Mouse (Mus musculus): ENCODE results near the gene Slc36a3. TPM values are rescaled to one million over a fixed set of nuclear protein-coding genes. Genes with fewer than 3 reads are reported as not detected.

The Slc36a3 gene
- polyA plus RNA-seq, 2 experiments: not detected

DNA sequence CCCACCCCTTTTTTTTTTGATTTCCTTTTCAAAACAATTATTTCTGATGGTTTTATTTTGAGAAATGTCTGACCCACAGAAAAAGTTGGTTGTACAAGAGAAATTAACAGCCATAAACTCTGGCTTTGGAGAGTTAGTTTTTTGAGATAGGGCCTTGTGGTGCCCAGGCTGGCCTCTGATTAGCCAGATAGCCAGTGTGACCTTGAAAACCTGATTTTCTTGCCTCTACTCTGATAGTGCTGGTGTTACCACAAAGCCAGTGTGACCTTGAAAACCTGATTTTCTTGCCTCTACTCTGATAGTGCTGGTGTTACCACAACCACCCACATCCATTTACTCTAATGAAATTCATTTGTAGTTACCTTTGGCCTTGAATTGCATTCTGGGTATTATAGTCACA, 13.9 kb downstream of the Slc36a3 start:
- TF ChIP-seq CTCF (IDR thresholded peaks at IDR 0.05; ENCODE audit: low read depth) (no peak), EP300 (IDR thresholded peaks at IDR 0.05; ENCODE audit: low read depth) (no peak)
- H3K9ac ChIP-seq (replicated peaks): no peak overlapping the region
- H3K27ac ChIP-seq: no peak overlapping the region
- no peaks in the 10 kb centered on the region for H3K9me3 ChIP-seq (ENCODE audit: control insufficient read depth, low read length)
- no peak overlapping the region for H3K4me2 ChIP-seq (ENCODE audit: low read depth)
- no peaks in the 10 kb centered on the region for H3K27me3 ChIP-seq (ENCODE audit: control insufficient read depth, insufficient read depth, low read length)
- DNase-seq (ENCODE audit: low read depth in 3 of 3, low spot score in 3 of 3): no peak
- ATAC-seq (ENCODE audit: insufficient read depth): no peak
- no peaks in the 10 kb centered on the region for H3K36me3 ChIP-seq (replicated peaks; ENCODE audit: control insufficient read depth, insufficient read depth, low read depth)
- no peak overlapping the region for H3K4me3 ChIP-seq (ENCODE audit: insufficient read depth in 1 of 2, low read depth in 2 of 2, low read length in 2 of 2)
- no peaks in the 10 kb centered on the region for H3K4me1 ChIP-seq (replicated peaks; ENCODE audit: control insufficient read depth in 2 of 2, insufficient read depth in 2 of 2, low read length in 1 of 2)

DNA sequence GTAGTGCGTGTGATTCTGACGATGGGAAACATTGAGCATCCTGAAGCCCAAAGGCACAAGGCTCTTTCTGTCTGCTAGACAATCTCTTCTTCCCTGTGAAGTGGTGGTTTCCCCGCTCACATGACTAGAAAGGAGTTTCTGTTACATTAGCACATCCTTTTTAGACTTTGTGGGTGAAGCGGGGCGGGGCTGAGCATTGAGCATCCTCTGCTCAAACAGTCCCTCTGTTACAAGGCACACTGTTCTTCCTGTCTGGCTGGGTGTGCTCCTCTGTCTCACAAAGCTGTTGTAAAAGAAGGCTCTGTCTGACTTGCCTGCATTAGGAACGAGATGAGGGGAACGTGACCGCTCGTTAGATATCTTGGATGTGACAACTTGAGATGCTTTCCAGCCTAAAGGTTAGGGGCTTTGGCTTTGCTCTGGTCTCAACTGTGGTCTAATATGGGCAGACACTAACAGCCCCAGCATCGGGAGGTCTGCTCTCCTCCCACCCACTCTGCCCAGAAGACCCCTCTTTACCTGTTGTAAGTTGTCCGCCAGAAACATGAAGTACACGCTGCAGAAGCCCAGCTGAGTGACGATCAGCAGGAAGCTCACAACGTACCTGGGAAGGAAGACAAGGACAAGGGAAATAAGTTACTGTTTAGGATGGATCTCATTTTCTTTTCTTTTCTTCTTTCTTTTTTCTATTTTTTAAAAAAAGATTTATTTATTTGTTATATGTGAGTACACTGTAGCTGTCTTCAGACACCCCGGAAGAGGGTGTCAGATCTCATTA, 14.5 kb downstream of the Slc36a3 start:
- Histone ChIP-seq H3K27ac (no peak overlapping the region), H3K9ac (replicated peaks) (no peak overlapping the region), H3K4me3 (ENCODE audit: insufficient read depth in 1 of 2, low read depth in 2 of 2, low read length in 2 of 2) (no peak overlapping the region), H3K27me3 (ENCODE audit: control insufficient read depth, insufficient read depth, low read length) (no peaks in the 10 kb centered on the region), H3K36me3 (replicated peaks; ENCODE audit: control insufficient read depth, insufficient read depth, low read depth) (no peaks in the 10 kb centered on the region), H3K9me3 (ENCODE audit: control insufficient read depth, low read length) (no peaks in the 10 kb centered on the region), H3K4me1 (replicated peaks; ENCODE audit: control insufficient read depth in 2 of 2, insufficient read depth in 2 of 2, low read length in 1 of 2) (no peaks in the 10 kb centered on the region), H3K4me2 (ENCODE audit: low read depth) (no peak overlapping the region)
- ATAC-seq (ENCODE audit: insufficient read depth): no peak
- no peak for DNase-seq (ENCODE audit: low read depth in 3 of 3, low spot score in 3 of 3)
- 63% methylated on average over 15 of the region's 15 CpGs for WGBS (ENCODE audit: insufficient replicate concordance)
- no peak for TF ChIP-seq CTCF (IDR thresholded peaks at IDR 0.05; ENCODE audit: low read depth)
- TF ChIP-seq EP300 (IDR thresholded peaks at IDR 0.05; ENCODE audit: low read depth): no peak

DNA sequence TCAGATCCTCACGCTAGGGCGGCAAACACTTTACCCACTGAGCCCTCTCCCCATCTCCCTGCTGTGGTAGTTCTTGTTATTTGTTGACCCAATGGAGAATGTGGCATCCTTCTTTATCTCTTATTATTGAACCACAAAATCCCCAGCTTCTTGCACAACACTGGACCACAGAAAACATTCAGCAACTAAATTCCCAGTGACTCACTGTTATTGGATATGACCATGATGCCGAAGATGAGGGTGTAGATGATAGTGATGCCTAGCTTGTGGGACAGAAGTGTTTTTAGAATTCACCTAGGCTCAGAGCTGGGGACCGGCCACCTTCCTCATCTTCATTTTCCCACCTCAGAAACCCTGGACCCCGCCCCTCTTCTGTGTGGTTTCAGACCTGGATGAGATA, 16.6 kb downstream of the Slc36a3 start:
- TF ChIP-seq EP300 (IDR thresholded peaks at IDR 0.05; ENCODE audit: low read depth) (no peak), CTCF (IDR thresholded peaks at IDR 0.05; ENCODE audit: low read depth) (no peak)

DNA sequence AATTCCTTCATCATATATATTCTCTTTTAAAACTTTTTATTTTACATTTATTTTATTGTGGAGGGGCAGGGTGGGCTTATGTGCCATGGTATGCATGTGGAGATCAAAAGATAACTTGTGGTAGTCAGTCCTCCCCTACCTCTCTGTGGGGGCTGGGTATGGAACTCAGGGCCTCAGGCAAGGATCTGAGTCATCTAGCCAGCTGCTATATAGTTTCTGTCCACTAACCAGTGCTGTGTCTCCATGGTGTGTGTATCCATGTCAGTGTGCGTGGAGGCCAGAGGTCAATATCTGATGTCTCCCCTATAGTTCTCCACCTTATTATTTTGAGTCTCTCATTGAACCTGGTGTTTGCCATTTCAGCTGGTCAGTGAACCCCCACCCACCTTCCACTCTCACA, 17.1 kb downstream of the Slc36a3 start:
- Histone ChIP-seq H3K36me3 (replicated peaks; ENCODE audit: control insufficient read depth, insufficient read depth, low read depth) (no peaks in the 10 kb centered on the region), H3K4me3 (ENCODE audit: insufficient read depth in 1 of 2, low read depth in 2 of 2, low read length in 2 of 2) (no peak overlapping the region), H3K4me1 (replicated peaks; ENCODE audit: control insufficient read depth in 2 of 2, insufficient read depth in 2 of 2, low read length in 1 of 2) (peaks cover 0 to 8% of the 10 kb centered on the region in 2 experiments; a peak in 2 of 4 replicates), H3K27ac (no peak overlapping the region), H3K4me2 (ENCODE audit: low read depth) (no peak overlapping the region), H3K9me3 (ENCODE audit: control insufficient read depth, low read length) (no peaks in the 10 kb centered on the region), H3K9ac (replicated peaks) (no peak overlapping the region), H3K27me3 (ENCODE audit: control insufficient read depth, insufficient read depth, low read length) (no peaks in the 10 kb centered on the region)
- TF ChIP-seq EP300 (IDR thresholded peaks at IDR 0.05; ENCODE audit: low read depth) (no peak), CTCF (IDR thresholded peaks at IDR 0.05; ENCODE audit: low read depth) (no peak)
- DNase-seq (ENCODE audit: low read depth in 3 of 3, low spot score in 3 of 3) (no peak), ATAC-seq (ENCODE audit: insufficient read depth) (no peak)
- 65% methylated on average over 1 of the region's 1 CpGs for WGBS (ENCODE audit: insufficient replicate concordance)

More for the DNA sequence above, 16.6 kb downstream of the Slc36a3 start:
- 71% methylated on average over 5 of the region's 5 CpGs for WGBS (ENCODE audit: insufficient replicate concordance)
- no peak overlapping the region for H3K27ac ChIP-seq
- no peak overlapping the region for H3K4me3 ChIP-seq (ENCODE audit: insufficient read depth in 1 of 2, low read depth in 2 of 2, low read length in 2 of 2)
- H3K4me2 ChIP-seq (ENCODE audit: low read depth): no peak overlapping the region
- DNase-seq (ENCODE audit: low read depth in 3 of 3, low spot score in 3 of 3): no peak
- no peaks in the 10 kb centered on the region for H3K27me3 ChIP-seq (ENCODE audit: control insufficient read depth, insufficient read depth, low read length)
- H3K36me3 ChIP-seq (replicated peaks; ENCODE audit: control insufficient read depth, insufficient read depth, low read depth): no peaks in the 10 kb centered on the region
- no peak overlapping the region for H3K9ac ChIP-seq (replicated peaks)
- no peaks in the 10 kb centered on the region for H3K9me3 ChIP-seq (ENCODE audit: control insufficient read depth, low read length)
- peaks cover 0 to 8% of the 10 kb centered on the region in 2 experiments; a peak in 2 of 4 replicates for H3K4me1 ChIP-seq (replicated peaks; ENCODE audit: control insufficient read depth in 2 of 2, insufficient read depth in 2 of 2, low read length in 1 of 2)
- no peak for ATAC-seq (ENCODE audit: insufficient read depth)

DNA sequence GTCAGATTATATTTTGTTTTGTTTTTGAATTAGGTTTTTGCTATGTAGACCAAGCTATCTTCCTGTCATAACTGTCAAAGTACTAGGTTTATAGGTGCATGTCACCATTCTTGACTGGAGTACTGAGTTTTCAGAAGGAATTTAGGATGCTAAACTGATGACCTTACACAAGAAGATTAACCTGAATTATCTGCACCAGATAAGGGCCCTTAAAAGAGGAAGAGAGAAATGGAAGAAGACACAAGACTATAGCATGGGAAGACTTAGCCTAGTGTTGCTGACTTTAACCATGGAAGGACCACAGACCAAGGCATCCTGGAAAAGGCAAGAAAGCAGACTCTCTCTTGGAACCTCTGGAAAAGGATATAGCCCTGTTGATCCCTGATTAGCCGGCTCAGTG, 18.3 kb downstream of the Slc36a3 start:
- no peak for ATAC-seq (ENCODE audit: insufficient read depth)
- peaks cover 0 to 8% of the 10 kb centered on the region in 2 experiments; a peak in 2 of 4 replicates for H3K4me1 ChIP-seq (replicated peaks; ENCODE audit: control insufficient read depth in 2 of 2, insufficient read depth in 2 of 2, low read length in 1 of 2)
- H3K9ac ChIP-seq (replicated peaks): no peak overlapping the region
- TF ChIP-seq CTCF (IDR thresholded peaks at IDR 0.05; ENCODE audit: low read depth) (no peak), EP300 (IDR thresholded peaks at IDR 0.05; ENCODE audit: low read depth) (no peak)
- H3K4me3 ChIP-seq (ENCODE audit: insufficient read depth in 1 of 2, low read depth in 2 of 2, low read length in 2 of 2): no peak overlapping the region
- no peak for DNase-seq (ENCODE audit: low read depth in 3 of 3, low spot score in 3 of 3)
- H3K27ac ChIP-seq: no peak overlapping the region
- H3K36me3 ChIP-seq (replicated peaks; ENCODE audit: control insufficient read depth, insufficient read depth, low read depth): no peaks in the 10 kb centered on the region
- H3K27me3 ChIP-seq (ENCODE audit: control insufficient read depth, insufficient read depth, low read length): no peaks in the 10 kb centered on the region
- 69% methylated on average over 1 of the region's 1 CpGs for WGBS (ENCODE audit: insufficient replicate concordance)
- no peak overlapping the region for H3K4me2 ChIP-seq (ENCODE audit: low read depth)
- H3K9me3 ChIP-seq (ENCODE audit: control insufficient read depth, low read length): no peaks in the 10 kb centered on the region
